Mouse (Mus musculus) bone marrow macrophage, adult 2 months (primary cell): ENCODE data around the gene Anp32a.

ENCODE experiments used
- CTCF ChIP-seq: IDR thresholded peaks from 2 replicates; pipeline ENCODE4 v1.5.1; 2012; ENCODE audit warnings: low read depth, mild to moderate bottlenecking, low read length, moderate library complexity
- POLR2A ChIP-seq: IDR thresholded peaks from 2 replicates; pipeline ENCODE4 v1.6.1; 2012; ENCODE audit warnings: mild to moderate bottlenecking, low read depth, low read length, borderline replicate concordance

DNA sequence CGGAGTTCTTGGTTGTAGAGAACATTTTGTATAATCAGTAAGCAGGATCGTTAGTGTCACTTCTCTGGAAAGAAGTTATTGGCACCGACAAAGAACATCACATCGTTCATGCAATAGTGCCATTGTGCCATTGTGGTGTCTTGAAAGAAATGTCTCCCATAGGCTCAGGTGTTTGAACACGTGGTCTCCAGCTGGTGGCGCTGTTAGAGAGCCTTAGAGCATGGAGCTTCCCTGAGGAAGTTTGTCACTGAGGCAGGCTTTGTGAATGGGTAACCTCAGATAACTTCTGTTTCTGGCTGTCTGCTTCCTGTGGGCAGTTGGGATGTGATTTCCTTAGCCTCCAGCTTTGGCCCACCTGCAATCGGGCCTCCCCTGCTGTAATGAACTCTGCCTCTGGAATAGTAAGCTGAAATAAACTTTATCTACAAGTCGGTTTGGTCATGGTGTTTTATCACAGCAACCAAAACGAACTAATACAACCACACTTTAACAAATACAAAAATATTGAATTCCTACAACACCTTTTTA is 6.7 kb upstream of the Anp32a start:
- no peak for TF ChIP-seq CTCF
- TF ChIP-seq POLR2A: no peak
